8 mouse cellular contexts compared by ENCODE assay signal in genomic region chr16:37814383-37814971, GRCm38 (mm10). TPM values are rescaled to one million over a fixed set of nuclear protein-coding genes. Genes with fewer than 3 reads are reported as not detected.
DNase-seq lines count a peak whose midpoint lies in the region; ATAC-seq and TF ChIP-seq lines count a peak whose summit lies in the region.

No protein-coding gene starts in this region.

- in situ Hi-C loops in Patski (cut with MboI; ENCODE audit: low pct_unique_long_range_greater_than_20kb) = loop anchor here (5.0 to 10.0 kb wide), 2 partner anchors 127 to 280 kb away; no protein-coding TSS in a partner anchor

- DNase-seq in Patski (ENCODE audit: low read depth, low spot score) = peak; percentile 87
- peak; percentile 55 for DNase-seq in cerebellum, adult 9-10 months
- peak; percentile 72 to 89 for DNase-seq in frontal cortex, postnatal 10 days (ENCODE audit: low spot score in 2 of 2)
- DNase-seq in layer of hippocampus, postnatal 36 days = peak; percentile 46 to 57
- peak; percentile 74 for DNase-seq in lung, postnatal 14 days
- peak; percentile 79 for DNase-seq in retina, embryonic 14.5 days (ENCODE audit: low spot score)
- DNase-seq in thymus, postnatal 4 days = peak; percentile 79

- no peak overlapping the region for H3K4me3 ChIP-seq in hindbrain, embryonic 13.5 days

- H3K4me2 ChIP-seq in hindbrain, embryonic 13.5 days = peak overlapping the region; percentile 32

- peaks cover 34% of the 10 kb centered on the region for H3K4me1 ChIP-seq in hindbrain, embryonic 13.5 days (replicated peaks)

- peak; percentile 73 for TF ChIP-seq CTCF in Patski (IDR thresholded peaks at IDR 0.05)

- POLR2A ChIA-PET in Patski (lab: Charles Lee) = interaction anchor here (0.6 to 1.4 kb wide), 6 partner anchors 10 to 277 kb away, joined by 3 to 5 read pairs (median 3); no protein-coding TSS in a partner anchor

- H3K27me3 ChIP-seq in Patski = no peaks in the 10 kb centered on the region
- no peaks in the 10 kb centered on the region for H3K27me3 ChIP-seq in hindbrain, embryonic 13.5 days

- H3K36me3 ChIP-seq in hindbrain, embryonic 13.5 days = 0 out of 2 replicates have a peak, but pooled peaks cover 7% of the 10 kb centered on the region

- peak overlapping the region; percentile 84 for H3K27ac ChIP-seq in hindbrain, embryonic 13.5 days

- ATAC-seq in Patski = peak; percentile 92
- ATAC-seq in hindbrain, embryonic 13.5 days (ENCODE audit: low FRiP score) = peak; percentile 92

- CTCF ChIA-PET in Patski (lab: Charles Lee) = interaction anchor here (0.6 to 2.3 kb wide), 16 partner anchors 9 to 383 kb away, joined by 3 to 13 read pairs (median 4); no protein-coding TSS in a partner anchor

- 0 out of 2 replicates have a peak overlapping the region, but pooled peaks have one; percentile 46 for H3K9ac ChIP-seq in hindbrain, embryonic 13.5 days

- 22% methylated on average over 7 of the region's 7 CpGs for WGBS in hindbrain, embryonic 13.5 days

- no peaks in the 10 kb centered on the region for H3K9me3 ChIP-seq in hindbrain, embryonic 13.5 days

RNA-seq across cellular contexts. Expression of gene Fstl1, which starts 37.8 kb away (rescaled TPM):
- 283 TPM for polyA plus RNA-seq in Patski (2021)
- 126 and 133 TPM in 2 replicates for polyA plus RNA-seq in hindbrain, embryonic 13.5 days (2015; fragmentation: Nextera tagmentation; extraction: Ambion mirVana)
- 10 to 100 TPM; 32.5 to 34.3 TPM for total RNA-seq in layer of hippocampus, postnatal 36 days (2021)

RNA-seq across cellular contexts. Expression of gene Gm36028, which starts 46.5 kb away (rescaled TPM):
- polyA plus RNA-seq in Patski (2021) = 0.05 TPM
- polyA plus RNA-seq in hindbrain, embryonic 13.5 days (2015; fragmentation: Nextera tagmentation; extraction: Ambion mirVana) = not detected in 2 replicates
- under 1 TPM in 1 of 2 experiments, not detected in 1; 0.35 TPM for total RNA-seq in layer of hippocampus, postnatal 36 days (2021)

RNA-seq across cellular contexts. Expression of gene Lrrc58, which starts 53.7 kb away (rescaled TPM):
- polyA plus RNA-seq in Patski (2021) = 20.0 TPM
- 46.1 and 49.0 TPM in 2 replicates for polyA plus RNA-seq in hindbrain, embryonic 13.5 days (2015; fragmentation: Nextera tagmentation; extraction: Ambion mirVana)
- 100 to 1,000 TPM; 101 to 108 TPM for total RNA-seq in layer of hippocampus, postnatal 36 days (2021)
